Mouse (Mus musculus): ENCODE data around the gene Enpep. TPM values are rescaled to one million over a fixed set of nuclear protein-coding genes. Genes with fewer than 3 reads are reported as not detected.

Enpep gene
- polyA plus RNA-seq, 1 experiment: 3.8 TPM

- Histone ChIP-seq H3K4me3 (ENCODE audit: insufficient read depth, low read length) (no peak overlapping the region), H3K4me1 (ENCODE audit: control insufficient read depth, insufficient read depth, low read length) (no peaks in the 10 kb centered on the region), H3K27ac (ENCODE audit: insufficient read depth, low read length) (no peak overlapping the region)
- TF ChIP-seq POLR2A (IDR thresholded peaks at IDR 0.05; ENCODE audit: low read depth, low read length) (no peak), CTCF (IDR thresholded peaks at IDR 0.05; ENCODE audit: borderline replicate concordance, insufficient read depth, low read length) (no peak)
These were observed 32.6 kb downstream of the Enpep start for GRCm38 (mm10) chr3:129299874-129300273.

GRCm38 (mm10) chr3:129298606-129299005 is 33.9 kb downstream of the Enpep start:
- H3K27ac ChIP-seq (ENCODE audit: insufficient read depth, low read length): no peak overlapping the region
- no peak overlapping the region for H3K4me3 ChIP-seq (ENCODE audit: insufficient read depth, low read length)
- TF ChIP-seq CTCF (IDR thresholded peaks at IDR 0.05; ENCODE audit: borderline replicate concordance, insufficient read depth, low read length): no peak
- TF ChIP-seq POLR2A (IDR thresholded peaks at IDR 0.05; ENCODE audit: low read depth, low read length): no peak
- H3K4me1 ChIP-seq (ENCODE audit: control insufficient read depth, insufficient read depth, low read length): no peaks in the 10 kb centered on the region

GRCm38 (mm10) chr3:129296994-129297393 is 35.5 kb downstream of the Enpep start:
- H3K4me1 ChIP-seq (ENCODE audit: control insufficient read depth, insufficient read depth, low read length): no peaks in the 10 kb centered on the region
- no peak overlapping the region for H3K4me3 ChIP-seq (ENCODE audit: insufficient read depth, low read length)
- H3K27ac ChIP-seq (ENCODE audit: insufficient read depth, low read length): no peak overlapping the region
- TF ChIP-seq CTCF (IDR thresholded peaks at IDR 0.05; ENCODE audit: borderline replicate concordance, insufficient read depth, low read length) (no peak), POLR2A (IDR thresholded peaks at IDR 0.05; ENCODE audit: low read depth, low read length) (no peak)

DNA sequence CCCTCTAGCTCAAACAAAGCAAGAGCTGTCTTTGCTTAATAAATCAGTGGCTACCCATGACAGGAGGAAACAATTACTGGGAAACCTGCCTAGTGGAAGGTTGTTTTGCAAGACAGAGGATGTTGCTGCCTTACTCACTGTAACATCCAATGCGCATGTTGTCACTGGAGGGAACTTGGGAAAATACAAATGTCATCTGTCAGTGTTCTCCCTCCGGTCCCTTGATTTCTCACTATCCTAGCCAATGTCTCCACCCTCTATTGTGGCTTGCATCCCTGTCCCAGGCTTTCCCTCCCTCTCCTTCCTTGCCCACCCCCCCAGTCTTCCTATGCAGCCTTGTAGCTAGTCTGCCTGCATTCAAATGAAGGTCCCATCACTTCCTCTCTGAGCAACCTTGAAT is 36.6 kb downstream of the Enpep start:
- no peak overlapping the region for H3K4me3 ChIP-seq (ENCODE audit: insufficient read depth, low read length)
- TF ChIP-seq POLR2A (IDR thresholded peaks at IDR 0.05; ENCODE audit: low read depth, low read length): no peak
- no peak for TF ChIP-seq CTCF (IDR thresholded peaks at IDR 0.05; ENCODE audit: borderline replicate concordance, insufficient read depth, low read length)
- no peaks in the 10 kb centered on the region for H3K4me1 ChIP-seq (ENCODE audit: control insufficient read depth, insufficient read depth, low read length)
- H3K27ac ChIP-seq (ENCODE audit: insufficient read depth, low read length): no peak overlapping the region

DNA sequence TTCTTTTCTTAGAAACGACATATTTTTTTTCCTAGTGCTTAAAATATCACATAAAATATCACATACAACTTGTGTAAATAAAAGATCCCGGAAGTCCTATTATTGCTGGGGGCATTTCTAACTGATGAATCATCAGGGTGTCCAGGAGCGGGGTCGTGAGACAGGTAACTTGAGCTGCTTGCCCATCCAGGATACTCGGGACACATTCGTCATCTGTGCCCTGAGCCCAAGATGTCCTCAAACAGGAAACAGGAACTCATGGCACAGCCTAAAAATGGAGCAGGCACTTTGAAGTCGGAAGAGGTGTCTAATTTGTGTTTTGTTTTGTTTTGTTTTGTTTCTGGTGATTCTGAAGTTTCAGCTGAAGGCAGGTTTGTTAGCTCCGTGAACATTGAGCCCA is 43.0 kb downstream of the Enpep start:
- TF ChIP-seq CTCF (IDR thresholded peaks at IDR 0.05; ENCODE audit: borderline replicate concordance, insufficient read depth, low read length): no peak
- TF ChIP-seq POLR2A (IDR thresholded peaks at IDR 0.05; ENCODE audit: low read depth, low read length): no peak

DNA sequence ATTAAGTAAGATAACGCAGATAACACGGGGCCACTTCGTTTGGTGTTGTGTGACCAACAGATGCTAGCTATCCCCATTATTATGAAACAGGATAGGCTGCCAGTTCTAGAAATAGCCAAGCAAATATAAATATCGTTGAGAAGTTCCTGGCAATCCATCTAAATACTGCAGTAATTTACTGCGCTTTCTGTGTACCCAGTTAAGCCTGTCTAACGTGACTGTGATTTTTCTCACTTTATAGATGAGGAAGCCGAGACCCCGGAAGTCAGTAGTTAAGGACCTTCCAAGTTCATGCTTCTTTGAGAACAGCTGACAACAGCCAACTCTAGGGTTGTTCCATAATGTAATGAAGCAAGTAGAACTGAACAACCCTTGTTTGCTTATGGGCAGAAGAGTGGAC is 45.4 kb downstream of the Enpep start:
- Histone ChIP-seq H3K4me3 (ENCODE audit: insufficient read depth, low read length) (no peak overlapping the region), H3K27ac (ENCODE audit: insufficient read depth, low read length) (no peak overlapping the region)

More for the DNA sequence above, 43.0 kb downstream of the Enpep start:
- Histone ChIP-seq H3K4me3 (ENCODE audit: insufficient read depth, low read length) (no peak overlapping the region), H3K27ac (ENCODE audit: insufficient read depth, low read length) (no peak overlapping the region), H3K4me1 (ENCODE audit: control insufficient read depth, insufficient read depth, low read length) (no peaks in the 10 kb centered on the region)

DNA sequence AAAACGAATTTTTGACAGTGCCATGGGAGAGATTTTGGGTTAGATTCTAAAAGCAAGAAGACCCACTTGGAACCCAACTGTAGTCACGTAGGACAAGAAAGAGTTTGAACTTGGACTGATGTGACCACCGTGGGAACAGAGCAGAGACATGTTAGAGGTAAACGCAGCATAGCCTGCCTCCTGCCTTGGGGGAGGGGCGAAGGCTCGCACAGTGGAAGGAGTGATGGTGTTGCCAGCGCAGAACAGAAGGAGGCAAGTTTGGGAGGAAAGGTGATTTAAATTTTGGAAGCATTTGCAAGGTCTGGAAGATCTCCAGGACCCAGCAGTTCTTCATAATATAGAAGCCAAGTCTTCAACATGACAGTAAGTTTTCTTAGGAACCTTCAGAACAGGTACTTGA is 46.1 kb downstream of the Enpep start:
- Histone ChIP-seq H3K4me3 (ENCODE audit: insufficient read depth, low read length) (no peak overlapping the region), H3K4me1 (ENCODE audit: control insufficient read depth, insufficient read depth, low read length) (no peaks in the 10 kb centered on the region), H3K27ac (ENCODE audit: insufficient read depth, low read length) (no peak overlapping the region)
- TF ChIP-seq POLR2A (IDR thresholded peaks at IDR 0.05; ENCODE audit: low read depth, low read length): no peak
- no peak for TF ChIP-seq CTCF (IDR thresholded peaks at IDR 0.05; ENCODE audit: borderline replicate concordance, insufficient read depth, low read length)

More for the DNA sequence above, 45.4 kb downstream of the Enpep start:
- TF ChIP-seq CTCF (IDR thresholded peaks at IDR 0.05; ENCODE audit: borderline replicate concordance, insufficient read depth, low read length): no peak
- no peak for TF ChIP-seq POLR2A (IDR thresholded peaks at IDR 0.05; ENCODE audit: low read depth, low read length)
- no peaks in the 10 kb centered on the region for H3K4me1 ChIP-seq (ENCODE audit: control insufficient read depth, insufficient read depth, low read length)

DNA sequence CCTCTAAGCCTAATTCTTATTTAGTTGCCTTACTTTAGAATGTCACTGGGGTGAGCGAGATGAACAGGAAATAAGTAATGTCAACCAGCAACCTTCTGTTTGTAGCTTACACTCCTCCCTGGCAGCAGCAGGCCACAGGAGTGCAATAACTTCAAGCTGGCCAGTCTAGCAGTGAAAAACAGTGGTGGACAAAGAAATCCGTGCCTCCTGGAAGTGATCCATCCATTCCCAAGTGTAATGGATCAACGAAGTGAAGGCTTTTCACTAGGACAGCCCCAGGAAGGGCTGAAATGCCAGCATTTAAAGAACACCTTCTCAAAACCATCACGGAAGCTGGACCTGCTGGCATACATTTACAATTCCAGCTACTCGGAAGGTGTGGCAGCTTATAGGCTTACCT is 48.2 kb downstream of the Enpep start:
- Histone ChIP-seq H3K4me3 (ENCODE audit: insufficient read depth, low read length) (no peak overlapping the region), H3K4me1 (ENCODE audit: control insufficient read depth, insufficient read depth, low read length) (no peaks in the 10 kb centered on the region), H3K27ac (ENCODE audit: insufficient read depth, low read length) (no peak overlapping the region)
- TF ChIP-seq POLR2A (IDR thresholded peaks at IDR 0.05; ENCODE audit: low read depth, low read length): no peak
- TF ChIP-seq CTCF (IDR thresholded peaks at IDR 0.05; ENCODE audit: borderline replicate concordance, insufficient read depth, low read length): no peak

DNA sequence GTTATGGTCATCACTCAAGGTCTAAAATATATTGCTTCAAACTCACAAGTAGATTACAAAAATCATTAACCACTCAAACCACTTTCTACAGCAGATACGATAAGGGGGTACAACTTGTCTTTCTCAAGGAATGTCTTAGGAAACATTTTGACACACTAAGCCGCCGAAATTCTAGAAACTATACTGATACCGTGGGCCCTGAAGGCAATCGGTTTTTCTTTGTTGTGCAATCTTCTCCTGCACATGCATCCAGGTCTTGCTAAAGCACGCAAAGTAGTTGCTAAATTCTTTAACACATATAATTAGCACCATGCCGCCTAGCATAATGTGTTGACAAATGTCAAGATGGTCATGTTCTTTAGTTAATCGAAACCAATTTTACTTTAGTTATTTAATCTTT is 53.1 kb downstream of the Enpep start:
- no peak for TF ChIP-seq POLR2A (IDR thresholded peaks at IDR 0.05; ENCODE audit: low read depth, low read length)
- TF ChIP-seq CTCF (IDR thresholded peaks at IDR 0.05; ENCODE audit: borderline replicate concordance, insufficient read depth, low read length): no peak
- H3K4me1 ChIP-seq (ENCODE audit: control insufficient read depth, insufficient read depth, low read length): no peaks in the 10 kb centered on the region
- no peak overlapping the region for H3K27ac ChIP-seq (ENCODE audit: insufficient read depth, low read length)
- H3K4me3 ChIP-seq (ENCODE audit: insufficient read depth, low read length): no peak overlapping the region

DNA sequence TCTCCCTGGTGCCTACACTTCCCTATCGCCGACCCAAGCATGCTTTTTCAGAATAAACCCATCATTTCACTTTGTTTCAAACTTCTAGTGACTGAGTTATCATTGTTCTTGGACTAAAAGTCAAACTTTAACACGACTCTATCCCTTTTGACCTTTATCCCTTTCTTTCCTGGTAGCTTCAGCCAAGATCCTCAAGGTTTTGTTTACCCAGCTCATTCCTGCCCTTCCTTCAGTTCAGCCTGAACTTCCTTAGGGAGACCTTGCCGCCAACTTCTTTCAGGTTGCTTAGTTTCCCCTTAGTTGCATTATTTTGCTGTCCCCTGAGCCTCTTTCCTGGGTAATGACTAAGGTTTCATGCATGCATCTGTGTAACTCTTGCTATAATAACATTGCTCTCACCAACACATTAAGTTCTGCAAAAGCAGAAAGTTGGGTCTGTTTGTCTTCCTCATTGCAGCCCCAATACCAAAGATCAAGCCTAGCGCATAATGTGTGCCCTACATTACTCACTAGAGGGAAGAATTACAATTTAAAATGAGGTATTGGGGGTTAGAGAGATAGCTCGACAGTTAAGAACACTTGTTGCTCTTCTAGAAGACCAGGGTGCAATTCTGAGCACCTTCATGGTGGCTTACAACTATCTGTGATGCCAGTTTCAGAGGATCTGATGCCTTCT is 59.2 kb downstream of the Enpep start:
- TF ChIP-seq CTCF (IDR thresholded peaks at IDR 0.05; ENCODE audit: borderline replicate concordance, insufficient read depth, low read length): no peak
- TF ChIP-seq POLR2A (IDR thresholded peaks at IDR 0.05; ENCODE audit: low read depth, low read length): no peak
- no peaks in the 10 kb centered on the region for H3K4me1 ChIP-seq (ENCODE audit: control insufficient read depth, insufficient read depth, low read length)
- no peak overlapping the region for H3K4me3 ChIP-seq (ENCODE audit: insufficient read depth, low read length)
- H3K27ac ChIP-seq (ENCODE audit: insufficient read depth, low read length): no peak overlapping the region
